Mouse (Mus musculus) cerebellum, adult 8-10 months (tissue): ENCODE measurements around the gene Ccdc150.

Source experiments
- DNase-seq: peaks from one replicate; pipeline ENCODE4 v3.0.0; 2022

Ccdc150 gene

GRCm38 (mm10) chr1:54250158-54250866 lies at the start of gene Ccdc150:
Gene Ccdc150 (plus strand): TSS chr1:54250683.
- DNase-seq: peak; percentile 96

GRCm38 (mm10) chr1:54220273-54220672 lies 30.2 kb upstream of the Ccdc150 start:
- DNase-seq: no peak

- DNase-seq: no peak
These were observed 7.8 kb upstream of the Ccdc150 start for GRCm38 (mm10) chr1:54242722-54243121.

- no peak for DNase-seq
These were observed 25.1 kb downstream of the Ccdc150 start for GRCm38 (mm10) chr1:54275552-54275951.

- DNase-seq: no peak
These were observed 29.1 kb downstream of the Ccdc150 start for GRCm38 (mm10) chr1:54279628-54280027.

GRCm38 (mm10) chr1:54280651-54281050 lies 30.2 kb downstream of the Ccdc150 start:
- DNase-seq: no peak

GRCm38 (mm10) chr1:54306404-54306803 lies 55.9 kb downstream of the Ccdc150 start:
- no peak for DNase-seq

- no peak for DNase-seq
These were observed 76.2 kb downstream of the Ccdc150 start for GRCm38 (mm10) chr1:54326647-54327046.

- DNase-seq: no peak
These were observed 77.5 kb downstream of the Ccdc150 start for GRCm38 (mm10) chr1:54327876-54328545.

- DNase-seq: peak; percentile 26
These were observed 82.5 kb downstream of the Ccdc150 start for GRCm38 (mm10) chr1:54332988-54333387.

GRCm38 (mm10) chr1:54354786-54355185 lies 104.3 kb downstream of the Ccdc150 start:
- DNase-seq: no peak

GRCm38 (mm10) chr1:54355485-54355884 lies 105.0 kb downstream of the Ccdc150 start:
- DNase-seq: no peak

- DNase-seq: no peak
These were observed 106.1 kb downstream of the Ccdc150 start for GRCm38 (mm10) chr1:54356566-54356965.

GRCm38 (mm10) chr1:54377506-54378051 lies 127.1 kb downstream of the Ccdc150 start:
- no peak for DNase-seq

GRCm38 (mm10) chr1:54380978-54381914 lies 130.8 kb downstream of the Ccdc150 start:
- DNase-seq: peak; percentile 59

GRCm38 (mm10) chr1:54384221-54384620 lies 133.7 kb downstream of the Ccdc150 start:
- no peak for DNase-seq

- DNase-seq: no peak
These were observed 152.3 kb downstream of the Ccdc150 start for GRCm38 (mm10) chr1:54402736-54403135.
